Mouse (Mus musculus) urinary bladder, adult 2 months (tissue): ENCODE measurements around the gene Peli2. TPM values are rescaled to one million over a fixed set of nuclear protein-coding genes. Genes with fewer than 3 reads are reported as not detected.

Source experiments
- DNase-seq: peaks from one replicate; pipeline ENCODE4 v3.0.0; 2022; ENCODE audit warnings: low spot score
- polyA plus RNA-seq: library from polyadenylated mRNA; depleted of rRNA; stranded (reverse); fragments of >200 nt; gene quantifications from 2 replicates; pipeline ENCODE4 v1.2.3, GENCODE M21; 2012

The Peli2 gene
- polyA plus RNA-seq, 1 experiment, result 25.0 TPM

DNA sequence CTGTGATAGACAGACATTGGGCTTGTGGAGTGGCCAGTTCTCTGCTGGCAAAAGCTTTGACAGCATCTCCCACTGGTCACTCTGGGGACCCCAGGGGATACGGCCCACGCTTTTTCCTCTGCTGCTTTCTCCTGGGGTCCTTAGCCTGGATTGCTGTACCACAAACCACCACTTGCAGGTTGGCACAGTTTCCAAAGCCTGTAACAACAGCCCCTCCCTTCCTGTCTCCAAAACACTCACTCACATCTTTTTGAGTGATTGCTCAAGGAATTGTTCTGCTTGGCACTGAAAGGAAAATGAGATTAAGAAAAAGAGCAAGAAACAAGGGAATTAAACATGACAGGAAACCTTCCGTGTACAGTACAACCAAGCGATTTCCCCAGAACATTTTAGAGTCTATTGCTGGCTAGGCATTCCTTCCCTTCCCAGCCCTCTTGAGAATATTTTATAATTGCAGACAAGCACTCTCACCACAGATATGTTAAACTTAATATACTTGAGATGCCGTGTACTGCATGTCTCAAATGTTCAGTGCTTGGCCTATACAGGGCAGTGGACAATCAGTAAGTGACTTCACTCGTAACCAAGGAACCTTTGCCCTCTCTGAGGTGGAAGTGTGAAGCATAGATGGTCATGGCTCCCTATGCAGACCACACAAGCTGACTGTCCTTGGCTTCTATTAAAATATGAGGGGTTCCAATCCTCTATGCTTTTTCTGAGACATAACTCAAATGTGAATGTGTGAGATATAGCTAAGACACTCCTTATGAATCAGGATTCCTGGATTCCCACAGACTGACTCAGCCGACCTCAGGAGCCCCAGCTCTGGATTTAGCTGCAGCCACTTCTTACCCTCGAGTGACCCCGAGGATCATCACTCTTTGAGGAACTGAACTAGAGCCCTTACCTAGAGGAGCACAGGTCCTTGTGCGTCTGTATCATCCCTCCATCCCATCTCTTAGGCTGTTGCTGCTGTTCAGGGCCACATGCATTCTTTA lies 169.3 kb downstream of the Peli2 start:
- DNase-seq, result no peak

GRCm38 (mm10) chr14:48293498-48293897 lies 172.9 kb downstream of the Peli2 start:
- DNase-seq, result no peak

DNA sequence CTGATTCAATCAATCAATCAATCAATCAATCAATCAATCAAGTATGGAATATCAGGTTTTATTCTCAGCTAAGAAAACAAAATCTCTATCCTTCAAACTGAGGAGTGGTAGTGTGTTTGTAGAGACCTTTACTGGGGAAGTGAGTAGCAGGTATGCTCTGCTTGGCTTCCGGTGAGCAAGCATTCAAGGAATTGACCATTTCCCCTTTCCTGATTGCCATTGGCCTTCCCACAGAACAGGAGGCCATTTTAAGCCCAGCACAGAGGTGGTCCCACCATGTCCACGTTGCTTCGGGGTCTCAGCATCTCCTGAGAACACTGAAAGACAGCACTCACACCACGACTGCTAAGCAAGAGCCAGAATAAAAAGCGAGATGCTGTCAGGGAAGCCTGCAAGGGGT lies 174.8 kb downstream of the Peli2 start:
- DNase-seq, result no peak

GRCm38 (mm10) chr14:48295815-48296271 lies 175.2 kb downstream of the Peli2 start:
- DNase-seq, result no peak

- DNase-seq, result no peak
Measured at GRCm38 (mm10) chr14:48296820-48297219, 176.2 kb downstream of the Peli2 start.

GRCm38 (mm10) chr14:48302471-48303186 lies 182.0 kb downstream of the Peli2 start:
- DNase-seq, result no peak

DNA sequence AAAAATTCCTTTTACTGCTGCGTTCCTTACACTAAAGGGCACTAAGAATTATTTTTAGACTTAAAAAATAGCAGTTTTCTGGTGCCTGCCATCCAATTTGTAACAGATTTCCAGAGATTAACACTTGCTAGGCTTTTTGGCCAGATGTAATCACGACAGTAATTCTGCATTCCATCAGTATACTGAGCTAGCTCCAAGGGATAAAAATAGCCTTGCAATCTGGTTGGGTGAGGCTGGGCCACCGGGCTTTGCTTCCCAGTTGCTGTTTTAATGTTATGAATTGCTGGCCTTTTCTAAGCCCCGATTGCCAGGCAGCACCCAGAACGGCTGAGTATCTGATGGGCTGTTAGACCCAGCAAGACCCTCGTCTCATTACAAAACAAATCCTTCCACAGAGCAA lies 182.6 kb downstream of the Peli2 start:
- no peak for DNase-seq

DNA sequence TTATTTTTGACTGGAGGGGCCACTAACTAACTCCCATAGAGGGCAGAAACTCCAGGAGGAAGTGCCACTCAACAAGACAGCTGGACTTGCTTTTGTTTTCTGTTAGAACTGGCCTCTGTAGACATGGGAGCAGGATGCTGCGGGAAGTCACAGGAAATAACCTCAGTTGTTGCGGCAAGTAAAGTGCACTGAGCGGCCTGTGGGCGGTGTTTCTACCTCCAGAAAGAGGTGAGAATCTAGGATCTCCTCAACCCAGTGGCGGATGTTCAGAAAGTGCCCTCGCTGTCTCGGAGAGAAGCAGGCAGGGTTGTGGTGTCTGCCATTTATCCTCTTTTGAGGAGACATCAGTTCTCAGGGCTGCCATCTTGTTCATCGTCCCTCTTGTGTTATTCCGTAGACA lies 183.2 kb downstream of the Peli2 start:
- DNase-seq, result no peak

- DNase-seq, result no peak
Measured at GRCm38 (mm10) chr14:48313234-48313633, 192.6 kb downstream of the Peli2 start.

- no peak for DNase-seq
Measured at GRCm38 (mm10) chr14:48316396-48316795, 195.8 kb downstream of the Peli2 start.

DNA sequence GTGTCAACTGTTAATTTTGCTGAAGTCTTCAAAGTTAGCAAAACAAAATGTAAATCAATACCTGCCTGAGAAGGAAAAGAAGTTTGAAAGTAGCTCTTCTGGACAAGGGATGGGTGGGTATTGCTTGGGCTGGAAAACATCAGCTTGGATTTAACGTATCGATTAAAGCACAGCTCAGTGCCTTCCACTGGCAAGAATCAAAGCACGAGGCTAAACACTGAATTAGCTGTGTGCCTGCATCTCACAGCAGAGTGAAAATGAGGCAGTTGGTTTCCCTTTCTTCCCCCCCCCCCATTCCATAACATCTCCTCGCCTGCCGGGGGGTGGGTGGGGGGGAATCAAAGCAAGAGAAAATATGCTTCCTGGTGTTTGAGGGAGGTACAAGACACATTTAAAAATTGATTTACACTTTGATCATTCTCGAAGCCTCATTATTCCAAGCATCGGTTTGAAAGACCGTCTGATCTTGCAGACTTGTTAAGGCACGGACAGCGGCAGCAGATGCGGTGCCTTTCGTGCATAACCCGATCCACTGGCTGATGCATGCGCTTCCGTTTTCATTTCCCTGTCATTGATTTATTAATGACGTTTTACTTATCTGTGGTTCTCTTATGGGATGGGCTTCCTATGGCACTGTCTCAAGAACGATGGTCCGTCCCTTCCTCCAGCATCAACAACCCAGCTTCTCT lies 203.3 kb downstream of the Peli2 start:
- DNase-seq, result no peak

DNA sequence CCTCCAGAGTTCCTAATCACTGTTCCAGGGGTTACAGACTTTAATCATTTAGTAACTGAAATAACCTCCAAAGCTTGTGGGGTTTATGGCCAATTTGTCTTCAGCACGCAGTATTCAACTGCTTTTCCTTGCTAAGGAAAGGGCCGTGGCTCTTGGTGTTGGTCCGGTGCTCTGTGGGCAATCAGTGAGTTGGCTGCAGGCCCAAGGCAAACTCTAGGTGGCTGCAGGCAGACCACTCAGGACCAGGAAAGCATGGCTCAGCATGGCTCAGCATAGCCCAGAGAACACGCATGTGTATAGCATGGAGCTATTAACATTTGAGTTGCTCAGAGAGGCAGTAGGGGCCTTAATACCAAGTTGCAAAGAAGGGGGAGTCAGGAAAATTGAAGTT lies 203.8 kb downstream of the Peli2 start:
- no peak for DNase-seq

- no peak for DNase-seq
Measured at GRCm38 (mm10) chr14:48327746-48328145, 207.1 kb downstream of the Peli2 start.

- no peak for DNase-seq
Measured at GRCm38 (mm10) chr14:48329716-48330365, 209.2 kb downstream of the Peli2 start.
